Mouse (Mus musculus): ENCODE measurements around the gene Sync.

The Sync gene

GRCm38 (mm10) chr4:129354236-129354635 is 66.8 kb downstream of the Sync start:
- in situ Hi-C loops (cut with MboI; ENCODE audit: unreplicated experiment in 2 of 2): loop anchor here in 1 of 2 experiments (5.0 kb wide), 2 partner anchors 103 to 253 kb away; no protein-coding TSS in a partner anchor

- in situ Hi-C loops (cut with MboI; ENCODE audit: unreplicated experiment in 2 of 2): no loop called here
These were observed 70.3 kb downstream of the Sync start for GRCm38 (mm10) chr4:129357613-129358163.

Measured in v-Abl transformed pro-B cells (cell line).